Mouse (Mus musculus) C2C12 (cell line): Measurements from ENCODE around the gene Stk17b.

ENCODE experiments used
- CEBPB ChIP-seq: IDR thresholded peaks from one replicate; pipeline ENCODE4 v1.6.1; 2011; ENCODE audit warnings: low read depth, mild to moderate bottlenecking, control low read depth, moderate library complexity
- CTCF ChIP-seq: IDR thresholded peaks from one replicate; pipeline ENCODE4 v1.5.1; 2011; ENCODE audit not compliant: control insufficient read depth, insufficient read depth, insufficient read length
- MYOD1 ChIP-seq: IDR thresholded peaks from one replicate; pipeline ENCODE4 v1.6.1; 2011; ENCODE audit warnings: low read depth; ENCODE audit not compliant: control insufficient read depth, insufficient read length
- MYOG ChIP-seq: IDR thresholded peaks from one replicate; pipeline ENCODE4 v1.6.1; 2011; ENCODE audit not compliant: control insufficient read depth, insufficient read length; ENCODE audit errors: extremely low read depth
- USF1 ChIP-seq: IDR thresholded peaks from one replicate; pipeline ENCODE4 v1.6.1; 2011; ENCODE audit warnings: low read depth, mild to moderate bottlenecking, control low read depth, moderate library complexity

DNA sequence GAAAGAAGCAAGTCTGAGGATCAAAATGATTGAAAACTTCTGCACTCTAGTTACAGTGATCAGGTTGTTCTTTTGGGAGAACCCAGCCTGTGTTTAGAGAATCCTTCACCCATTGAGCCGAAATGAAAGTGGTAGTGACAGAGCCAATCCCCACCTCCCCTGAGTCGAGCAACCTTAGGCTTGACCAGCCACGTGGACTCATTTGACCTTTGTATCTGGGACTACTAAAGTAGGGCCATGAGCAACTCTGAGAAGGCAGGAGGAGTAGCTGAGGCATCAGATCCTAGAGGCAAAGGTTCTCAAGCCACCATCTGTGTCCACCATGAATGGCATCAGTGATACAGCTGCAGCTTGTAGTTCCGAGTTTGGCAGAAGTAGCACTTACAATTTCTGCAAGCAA, 10.6 kb upstream of the Stk17b start:
- TF ChIP-seq CTCF (no peak), MYOD1 (no peak), CEBPB (no peak), USF1 (no peak), MYOG (no peak)
